Mouse (Mus musculus): ENCODE data around the gene Ptch1. TPM values are rescaled to one million over a fixed set of nuclear protein-coding genes. Genes with fewer than 3 reads are reported as not detected.

Ptch1 gene
- polyA plus RNA-seq, 1 experiment: 9.9 TPM

DNA sequence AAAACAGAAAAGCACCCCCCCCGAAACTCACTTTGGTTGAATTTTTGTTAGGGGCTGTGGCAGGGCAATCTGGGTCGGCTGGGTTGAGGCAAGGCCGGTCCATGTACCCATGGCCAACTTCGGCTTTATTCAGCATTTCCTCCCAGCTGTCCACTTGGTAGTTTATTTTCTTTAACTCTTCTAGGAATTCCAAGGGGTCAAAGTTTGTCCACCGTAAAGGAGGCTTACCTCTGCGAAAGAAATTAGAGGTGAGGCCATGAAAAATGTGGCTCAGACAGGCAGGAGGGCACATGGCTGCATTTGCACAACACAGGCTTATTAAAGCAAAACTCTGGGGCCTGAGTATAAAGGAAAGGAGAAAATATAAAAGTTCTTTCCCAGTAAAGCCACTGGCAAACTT lies 29.9 kb downstream of the Ptch1 start:
- WGBS: 57% methylated on average over 6 of the region's 6 CpGs
- no peak for DNase-seq (ENCODE audit: low read depth, low spot score)

DNA sequence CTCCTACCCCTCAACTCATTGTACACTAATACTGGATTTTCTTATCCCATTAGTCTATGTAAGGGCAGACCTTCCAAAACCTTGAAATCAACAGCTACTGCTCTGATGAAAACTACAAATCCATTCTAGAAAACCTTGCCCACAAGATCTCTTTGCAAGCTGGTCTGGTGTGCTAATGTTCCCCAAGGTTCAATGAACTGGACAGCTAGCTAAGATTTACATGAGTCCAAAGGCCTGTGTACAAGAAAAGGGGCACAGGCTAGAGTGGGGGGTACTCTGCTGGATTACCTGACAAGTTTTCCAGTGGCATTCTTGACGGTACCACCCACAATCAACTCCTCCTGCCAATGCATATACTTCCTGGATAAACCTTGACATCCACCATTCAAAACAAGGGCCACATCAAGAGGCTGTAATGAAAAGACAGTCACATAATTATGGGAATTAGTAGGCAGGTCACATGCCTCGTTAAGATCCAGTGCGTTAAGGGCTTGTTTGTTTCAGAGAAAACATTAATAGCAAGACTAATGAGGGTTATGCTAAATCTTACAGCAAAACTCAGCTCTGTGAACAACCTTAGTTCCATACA lies 30.5 kb downstream of the Ptch1 start:
- no peak for DNase-seq (ENCODE audit: low read depth, low spot score)
- WGBS: 57% methylated on average over 3 of the region's 3 CpGs

DNA sequence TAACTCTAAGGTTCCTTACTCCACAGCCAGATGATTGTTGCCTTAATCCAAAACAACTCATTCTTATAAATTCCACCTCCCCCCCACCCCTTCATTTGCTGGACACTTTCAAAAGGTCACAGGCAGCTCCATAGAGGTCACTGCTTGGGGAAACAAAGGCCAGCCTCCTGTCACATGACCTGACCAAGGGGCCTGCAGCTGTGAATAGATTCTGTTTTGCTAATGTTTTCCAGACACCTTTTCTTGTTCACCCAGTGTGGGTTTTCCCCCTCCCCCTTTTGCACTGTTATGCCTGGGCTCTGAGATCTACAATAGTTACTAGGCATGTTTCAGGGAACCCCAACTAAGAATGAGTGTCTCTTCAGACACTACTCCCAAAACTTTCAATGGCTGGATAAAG lies 31.9 kb downstream of the Ptch1 start:
- DNase-seq (ENCODE audit: low read depth, low spot score): no peak

DNA sequence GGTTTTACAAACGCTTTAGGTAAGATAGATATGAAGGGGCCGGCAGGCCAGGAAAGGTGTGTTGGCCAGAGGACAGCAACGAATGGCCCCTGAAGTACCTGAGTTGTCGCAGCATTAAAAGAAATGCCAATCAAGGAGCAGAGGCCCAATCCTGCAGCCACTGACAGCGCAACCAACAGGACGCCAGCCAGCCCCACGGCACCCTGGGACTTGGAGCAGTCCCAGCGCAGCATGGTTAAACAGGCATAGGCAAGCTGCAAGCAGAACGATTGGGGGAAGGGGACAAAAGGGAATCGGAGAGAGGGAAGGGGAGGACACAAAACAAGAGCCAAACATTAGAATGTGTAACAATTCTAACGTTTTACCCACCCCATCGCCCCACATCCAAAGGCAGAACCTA lies 32.8 kb downstream of the Ptch1 start:
- WGBS: 83% methylated on average over 12 of the region's 12 CpGs
- no peak for DNase-seq (ENCODE audit: low read depth, low spot score)

DNA sequence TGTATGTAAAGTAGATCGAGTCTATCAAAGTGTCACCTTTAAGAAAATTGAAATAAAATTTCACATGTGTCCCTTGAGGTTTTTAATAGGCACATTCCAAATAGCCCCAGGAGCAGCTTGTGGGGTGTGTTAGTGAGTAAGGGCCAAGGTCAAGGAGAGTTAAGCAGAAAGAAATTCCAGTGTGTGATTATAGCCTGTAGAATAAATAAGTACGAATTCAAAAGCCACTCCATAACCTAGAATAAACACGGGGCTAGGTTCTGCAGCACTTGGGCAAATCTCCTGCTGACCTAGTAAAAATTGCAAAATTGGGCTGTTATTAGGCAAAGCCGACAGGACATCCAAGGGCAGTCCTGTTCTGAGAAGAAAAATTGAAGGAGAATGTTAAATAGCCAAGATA lies 38.4 kb downstream of the Ptch1 start:
- WGBS: 52% methylated on average over 4 of the region's 4 CpGs
- DNase-seq (ENCODE audit: low read depth, low spot score): no peak

DNA sequence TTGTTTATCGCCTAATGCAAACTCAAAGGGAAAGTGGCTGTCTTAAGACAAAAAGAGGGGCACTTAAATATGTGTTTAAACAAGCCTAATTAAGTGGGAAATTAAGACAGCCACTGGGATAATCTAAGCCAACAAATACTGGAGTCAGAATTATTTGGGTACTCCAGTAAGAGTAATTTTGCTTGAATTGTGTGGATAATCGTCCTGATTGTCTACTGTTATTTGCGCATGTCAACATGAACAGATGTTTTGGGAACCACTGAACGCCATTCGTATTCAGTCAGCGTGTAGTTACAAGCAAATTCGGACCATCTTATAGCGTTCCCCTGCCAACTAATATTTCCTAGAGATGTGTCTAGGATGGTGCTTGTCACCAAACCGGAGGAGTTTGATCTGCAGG lies 42.5 kb downstream of the Ptch1 start:
- WGBS: 77% methylated on average over 9 of the region's 9 CpGs
- DNase-seq (ENCODE audit: low read depth, low spot score): no peak

DNA sequence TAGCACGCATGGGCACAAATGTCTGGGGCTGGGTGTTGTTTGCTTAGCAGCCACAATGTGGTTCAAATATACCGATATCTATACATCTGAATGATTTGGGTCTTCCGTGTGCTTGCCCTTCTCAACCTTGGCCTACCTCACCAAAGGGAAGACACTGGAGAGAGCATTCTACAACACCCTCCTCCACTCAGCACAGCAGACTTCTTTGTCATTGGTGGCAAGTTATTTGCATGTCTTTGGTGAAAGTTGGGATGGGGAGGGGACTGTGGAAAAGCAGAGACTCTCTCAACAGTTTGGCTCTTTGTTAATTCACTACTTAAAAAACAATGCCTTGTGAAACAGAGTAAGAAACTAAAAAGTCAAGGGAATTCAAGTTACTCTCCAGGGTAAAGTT lies 43.0 kb downstream of the Ptch1 start:
- no peak for DNase-seq (ENCODE audit: low read depth, low spot score)
- WGBS: 88% methylated on average over 3 of the region's 3 CpGs

DNA sequence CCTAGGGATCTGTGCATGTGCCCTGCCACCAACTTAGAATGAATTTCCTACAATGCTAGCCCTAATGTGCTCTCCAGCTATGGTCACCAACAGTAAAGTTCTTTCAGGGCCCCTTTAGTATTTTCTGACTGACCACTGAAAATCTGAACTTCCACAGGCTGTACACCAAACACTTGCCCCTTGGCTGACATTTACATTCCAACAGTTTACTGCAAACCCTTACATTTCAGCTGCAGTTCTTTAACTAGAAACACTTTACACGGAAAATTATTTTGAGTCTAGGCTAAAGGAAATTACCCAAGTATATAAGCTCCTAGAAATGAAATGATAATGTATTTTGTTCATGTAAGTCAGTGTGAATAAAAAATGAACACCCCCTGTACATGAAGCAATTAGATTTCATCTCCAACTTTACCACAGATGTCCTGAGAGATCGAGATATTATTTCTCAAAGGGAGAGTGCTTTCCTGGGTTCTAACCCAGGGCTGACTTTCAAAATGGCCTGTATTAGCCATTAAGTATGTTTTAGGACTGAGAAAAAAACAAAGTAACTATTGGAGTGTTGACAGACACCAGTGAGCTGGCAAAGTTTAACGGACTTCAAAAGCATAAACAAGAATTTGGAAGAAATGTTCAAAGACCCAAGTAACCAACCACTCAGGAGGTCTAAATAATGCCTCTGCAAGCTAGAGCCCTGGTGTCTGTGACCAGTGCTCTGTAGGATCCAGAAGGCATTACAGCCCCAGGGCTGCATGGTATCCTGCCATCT lies 43.6 kb downstream of the Ptch1 start:
- WGBS: 69% methylated on average over 3 of the region's 3 CpGs
- no peak for DNase-seq (ENCODE audit: low read depth, low spot score)

DNA sequence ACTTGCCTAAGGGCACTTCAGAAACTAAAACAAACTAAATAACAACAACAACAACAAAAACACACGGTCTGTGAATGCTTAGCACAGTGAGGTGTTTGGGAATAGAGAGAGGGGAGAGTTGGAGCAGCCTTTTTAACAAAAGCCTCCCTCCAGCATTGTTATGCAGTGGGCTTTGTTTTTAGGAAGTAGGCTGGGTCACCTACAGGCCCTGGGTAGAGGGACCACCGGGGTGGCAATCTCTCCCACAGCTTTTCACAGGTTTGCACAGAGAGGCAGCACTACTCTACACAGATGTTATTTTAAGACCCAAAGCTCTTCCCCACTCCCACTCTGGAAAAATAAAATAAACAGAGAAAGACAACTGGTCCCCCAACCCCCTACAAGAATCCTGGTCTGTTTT lies 44.5 kb downstream of the Ptch1 start:
- 63% methylated on average over 2 of the region's 2 CpGs for WGBS
- DNase-seq (ENCODE audit: low read depth, low spot score): no peak

DNA sequence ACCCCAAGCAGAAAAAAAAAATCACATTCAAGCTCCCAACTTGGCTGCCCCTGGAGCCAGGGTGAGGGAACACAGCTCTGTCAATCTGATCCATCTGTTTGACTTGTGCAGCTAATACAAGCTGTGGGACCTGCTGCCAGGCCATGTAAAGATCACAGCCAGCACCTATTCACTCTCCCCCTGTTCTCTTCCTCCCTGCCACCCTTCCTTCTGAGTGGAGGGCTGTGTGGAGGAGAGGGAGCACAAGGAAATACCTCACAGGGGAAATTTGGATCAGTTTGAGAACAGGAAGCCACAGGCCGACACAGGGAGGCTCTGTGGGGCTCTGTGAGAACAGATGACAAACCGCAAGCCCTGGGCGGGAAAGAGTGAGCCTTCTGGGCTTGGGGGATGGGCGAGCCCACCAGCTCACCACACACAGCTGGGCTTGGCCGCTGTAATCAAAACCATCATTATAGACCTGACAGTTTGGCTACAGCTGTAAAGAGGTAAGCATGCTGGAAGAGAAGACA lies 45.2 kb downstream of the Ptch1 start:
- DNase-seq (ENCODE audit: low read depth, low spot score): no peak
- 63% methylated on average over 5 of the region's 5 CpGs for WGBS

DNA sequence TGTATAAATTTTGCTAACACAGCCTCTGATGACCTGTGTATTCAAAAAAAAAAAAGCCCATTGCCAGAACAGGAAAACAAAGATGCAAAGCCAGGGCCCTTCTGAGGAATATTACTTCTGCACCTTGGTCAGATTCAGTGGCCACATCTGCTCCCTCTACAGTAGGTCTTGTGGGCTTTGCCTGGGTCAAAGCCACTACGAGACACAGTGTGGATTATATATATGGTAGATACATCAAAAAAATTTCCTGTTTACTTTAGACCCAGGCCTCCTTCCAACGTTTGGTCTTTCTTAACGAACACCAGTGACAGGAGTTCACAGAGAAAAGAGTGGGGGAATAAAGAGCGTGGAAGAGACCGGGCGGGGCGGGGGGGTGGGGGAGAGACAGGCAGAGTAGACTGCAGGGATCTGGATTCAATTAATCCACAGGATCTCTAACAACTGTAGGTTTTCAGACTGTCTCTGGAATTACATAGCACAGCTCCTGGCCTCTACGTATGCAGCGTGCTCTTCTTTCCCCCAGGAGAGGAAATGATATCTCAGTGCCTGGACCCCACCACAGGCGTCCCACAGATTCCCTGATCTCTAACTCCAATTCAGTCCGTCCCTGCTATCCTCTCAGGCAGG lies 47.7 kb downstream of the Ptch1 start:
- WGBS: 64% methylated on average over 11 of the region's 11 CpGs
- no peak for DNase-seq (ENCODE audit: low read depth, low spot score)

DNA sequence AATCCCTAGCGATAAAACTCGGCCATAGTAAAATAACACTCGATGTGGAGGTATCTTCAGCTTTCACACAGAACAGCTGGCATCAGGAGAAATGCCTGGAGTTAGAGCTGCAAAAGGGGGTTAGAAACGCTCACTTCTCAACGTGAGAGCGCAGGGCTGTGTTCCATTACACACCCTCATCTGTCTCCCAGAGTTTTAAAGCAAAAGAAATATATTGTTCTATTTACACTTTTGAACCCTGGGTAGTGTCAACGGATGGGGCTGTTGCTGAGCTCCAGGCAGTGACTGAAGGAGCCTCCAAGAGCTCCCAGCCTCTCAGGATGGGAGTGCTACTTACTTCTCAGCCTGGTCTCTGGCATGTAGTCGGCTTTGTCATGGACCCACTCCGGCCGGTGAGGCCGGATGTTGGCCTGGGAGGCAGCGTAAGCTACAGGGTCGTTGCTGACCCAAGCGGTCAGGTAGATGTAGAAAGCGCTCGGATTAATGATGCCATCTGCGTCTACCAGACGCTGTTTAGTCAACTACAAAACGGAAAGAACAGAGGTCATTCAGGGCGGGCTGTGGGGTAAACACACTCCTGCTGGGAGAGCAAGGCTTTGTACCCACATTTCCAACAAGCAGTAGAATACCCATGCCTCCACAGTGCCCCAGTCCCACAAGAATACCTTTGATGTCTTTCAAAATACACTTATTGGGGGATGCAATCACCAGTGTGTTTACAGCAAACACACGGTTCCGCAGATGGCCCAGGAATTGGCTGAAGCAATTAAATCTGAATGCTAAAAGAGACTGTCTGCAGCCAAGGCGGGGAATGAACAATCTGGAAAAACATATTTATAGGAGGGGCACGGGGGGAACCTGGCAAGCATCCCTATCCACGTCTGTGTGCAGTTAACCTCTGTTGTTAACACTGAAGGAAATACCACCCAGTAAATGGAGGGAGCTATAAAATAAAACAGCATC lies 48.5 kb downstream of the Ptch1 start:
- DNase-seq (ENCODE audit: low read depth, low spot score): no peak

DNA sequence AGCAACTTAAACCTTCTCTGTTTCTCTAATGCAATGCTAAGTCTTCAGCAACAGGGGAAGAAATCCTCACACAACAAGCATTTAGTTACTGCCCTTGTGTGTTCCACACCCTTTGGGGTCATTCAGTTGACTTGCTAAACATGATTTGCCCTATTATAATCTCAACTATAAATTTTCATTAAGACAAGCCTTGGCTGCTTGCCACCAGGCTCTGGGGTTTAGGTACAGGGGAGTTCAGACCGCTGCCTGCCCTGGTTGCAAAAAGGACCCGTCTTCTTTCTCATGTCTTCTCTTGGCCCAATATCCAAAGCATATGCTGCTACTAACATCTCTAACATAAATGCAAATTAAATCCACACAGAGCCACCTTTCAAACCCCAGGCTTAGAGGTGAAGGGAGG lies 49.3 kb downstream of the Ptch1 start:
- 65% methylated on average over 2 of the region's 2 CpGs for WGBS
- no peak for DNase-seq (ENCODE audit: low read depth, low spot score)

More for the DNA sequence above, 48.5 kb downstream of the Ptch1 start:
- 52% methylated on average over 25 of the region's 25 CpGs for WGBS

DNA sequence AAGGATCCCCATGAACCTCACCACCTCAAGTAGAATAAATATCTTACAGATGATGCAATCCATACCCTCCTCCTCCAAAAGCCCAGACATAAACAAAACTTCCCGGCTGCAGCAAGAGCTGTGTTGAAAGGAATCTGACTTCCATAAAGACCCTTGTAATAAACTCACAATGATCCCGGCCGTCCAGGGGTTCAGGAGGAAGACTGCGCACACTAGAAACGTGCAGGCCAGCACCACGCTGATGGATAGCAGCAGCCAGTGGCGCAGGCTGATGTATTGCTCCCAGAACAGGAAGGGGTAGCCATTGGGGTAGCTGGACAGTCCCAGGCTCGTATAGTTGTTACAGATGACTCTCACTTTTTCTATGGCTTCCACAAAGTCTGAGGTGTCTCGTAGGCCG lies 50.6 kb downstream of the Ptch1 start:
- no peak for DNase-seq (ENCODE audit: low read depth, low spot score)
- WGBS: 70% methylated on average over 10 of the region's 10 CpGs

DNA sequence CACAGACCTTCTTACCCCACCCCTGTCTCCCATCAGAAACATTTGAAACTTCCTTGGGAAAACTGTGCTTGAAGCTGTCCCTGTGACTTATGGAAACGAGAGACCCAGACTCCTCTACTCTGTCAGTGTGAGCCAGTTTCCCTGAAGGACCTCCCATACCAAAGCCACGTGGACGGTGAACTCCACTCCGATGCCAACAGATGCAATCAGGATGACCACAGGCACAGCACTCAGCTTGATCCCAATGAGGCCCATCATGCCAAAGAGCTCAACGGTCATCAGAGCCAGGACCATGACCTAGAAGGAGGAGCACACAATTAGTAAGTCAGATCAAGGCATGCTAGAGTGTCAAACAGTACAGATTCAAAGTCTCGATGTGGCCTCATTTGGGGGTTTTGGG lies 53.3 kb downstream of the Ptch1 start:
- DNase-seq (ENCODE audit: low read depth, low spot score): no peak
- WGBS: 85% methylated on average over 6 of the region's 6 CpGs

DNA sequence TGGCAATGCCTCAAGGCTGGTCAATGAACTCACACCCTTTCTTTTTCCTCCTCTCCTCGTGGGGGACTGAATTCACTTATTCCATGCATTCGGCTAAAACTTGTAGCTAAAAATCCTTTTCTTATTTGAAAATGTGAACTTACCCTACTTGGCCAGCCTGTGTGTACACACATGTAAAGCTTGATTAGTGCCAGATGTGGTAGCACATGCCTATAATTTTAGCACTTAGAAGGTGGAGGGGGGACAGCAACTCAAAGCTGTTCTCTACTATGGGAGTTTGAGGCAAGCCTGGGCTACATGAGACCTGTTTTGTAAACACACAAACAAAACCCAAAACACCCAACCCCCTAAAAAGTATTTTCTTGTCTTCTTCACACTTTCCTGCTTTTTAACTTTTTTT lies 56.9 kb downstream of the Ptch1 start:
- WGBS: 73% methylated on average over 2 of the region's 2 CpGs
- DNase-seq (ENCODE audit: low read depth, low spot score): no peak

DNA sequence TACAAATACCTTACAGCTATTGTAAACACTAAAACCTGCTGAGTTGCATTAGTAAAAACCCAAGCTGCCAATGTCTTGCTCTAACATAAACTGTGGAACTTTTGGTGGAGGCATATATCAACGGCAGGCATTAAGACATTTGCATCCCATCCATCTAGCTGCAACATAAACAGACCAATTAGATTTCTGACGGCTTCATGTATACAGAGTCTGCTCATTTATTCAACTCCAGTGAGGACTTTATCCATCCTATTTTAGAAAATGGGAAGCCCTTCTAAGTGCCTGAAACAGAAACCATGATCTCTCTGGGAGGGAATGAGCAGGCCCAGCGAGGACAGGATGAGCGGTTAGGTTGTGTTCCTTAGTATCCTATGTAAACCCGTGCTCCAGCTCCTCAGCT lies 57.9 kb downstream of the Ptch1 start:
- no peak for DNase-seq (ENCODE audit: low read depth, low spot score)
- 65% methylated on average over 5 of the region's 5 CpGs for WGBS

DNA sequence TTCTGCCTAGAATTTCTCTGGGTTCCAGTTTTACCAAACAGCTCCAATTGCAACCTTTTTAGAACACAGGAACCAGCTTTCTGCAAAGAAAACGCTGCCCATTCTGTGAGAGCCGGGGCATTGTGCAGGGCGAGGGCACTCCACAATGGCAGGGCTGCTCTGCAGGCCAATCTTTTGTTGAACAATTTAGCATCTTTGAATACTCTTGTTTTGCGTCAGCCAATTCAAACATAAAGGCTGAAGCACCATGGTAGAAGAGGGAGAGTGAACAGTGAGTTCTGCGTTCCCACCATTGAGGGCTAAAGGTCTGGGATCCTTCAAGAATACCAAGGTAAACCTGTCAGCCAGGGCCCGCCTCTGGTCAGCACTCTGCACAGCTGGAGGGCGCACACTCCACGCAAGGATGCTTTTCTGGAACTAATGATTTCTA lies 58.5 kb downstream of the Ptch1 start:
- WGBS: 85% methylated on average over 8 of the region's 8 CpGs
- DNase-seq (ENCODE audit: low read depth, low spot score): no peak

DNA sequence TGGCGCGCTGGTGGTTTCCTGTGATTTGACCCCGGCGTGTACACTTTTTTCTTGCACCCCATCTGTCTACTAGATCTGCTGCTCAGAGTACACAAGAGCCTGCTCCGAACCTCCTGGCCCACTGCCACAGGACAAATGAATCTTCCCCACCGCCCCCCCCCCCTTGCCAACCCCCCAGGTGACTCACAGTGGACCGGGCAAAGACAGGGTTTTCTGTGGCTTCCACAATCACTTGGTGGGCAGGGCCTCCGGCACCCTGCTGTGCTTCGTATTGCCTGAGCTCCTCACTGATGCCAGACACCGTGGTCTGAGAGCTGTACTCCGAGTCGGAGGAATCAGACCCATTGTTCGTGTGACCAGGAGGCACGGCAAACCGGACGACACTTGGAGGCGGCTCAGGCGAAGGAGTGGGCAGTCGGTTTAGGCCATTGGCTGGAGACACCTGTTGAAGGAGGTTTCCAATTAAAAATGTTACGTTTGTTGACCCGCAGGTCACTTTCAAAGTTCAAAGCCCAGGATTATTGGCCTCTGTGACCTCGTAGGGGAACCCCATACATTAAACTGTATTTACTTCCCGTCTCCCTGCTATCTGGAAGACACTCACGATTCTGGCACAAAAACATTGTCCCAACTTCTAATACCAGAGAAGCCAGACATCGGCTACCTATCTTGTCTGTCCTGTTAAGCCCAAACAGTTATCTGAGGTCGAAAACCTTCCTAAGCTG lies 59.9 kb downstream of the Ptch1 start:
- no peak for DNase-seq (ENCODE audit: low read depth, low spot score)
- 81% methylated on average over 26 of the region's 26 CpGs for WGBS

Data from large intestine, adult 2 months (tissue).